Mouse (Mus musculus) gastrocnemius, postnatal 36 days (tissue): Measurements from ENCODE around the gene Rfpl4. TPM values are rescaled to one million over a fixed set of nuclear protein-coding genes. Genes with fewer than 3 reads are reported as not detected.
A peak's percentile ranks its signal among the peaks of the same experiment; 100 is the strongest.
"Not testable (repeated sequence)": the region's sequence is repeated elsewhere in the genome, so short reads cannot be mapped to it uniquely, and the experiment has no call there.

Experiments
- DNase-seq, 2 experiments: peaks; one replicate each; pipeline ENCODE4 v3.0.0; 2022
- intact Hi-C: fragments of 180-260 bp; cut with DNase I; formaldehyde crosslinking; loops from one replicate; pipeline ENCODE4 v1.15.1; 2025
- microRNA-seq, 2 experiments: library from miRNA; unstranded; fragments of <30 nt; microRNA quantifications; one replicate each; pipeline ENCODE4 v1.2.0; 2021
- total RNA-seq, 2 experiments: library from RNA; stranded (reverse); gene quantifications; 2 replicates each; pipeline ENCODE4 v1.2.3; 2021

The Rfpl4 gene
- total RNA-seq, 2 experiments from 2014 or later = not detected

GRCm38 (mm10) chr7:5081939-5082338, 34.8 kb downstream of the Rfpl4 start:
- intact Hi-C loops = loop anchor here (10.0 kb wide), 1 partner anchor 1387 kb away; the partner anchor contains the start of genes Mboat7 and Tsen34
- DNase-seq = no peak

- no peak for DNase-seq
- intact Hi-C loops = loop anchor here (10.0 kb wide), 1 partner anchor 1386 kb away; the partner anchor contains the start of genes Mboat7 and Tsen34
Measured at GRCm38 (mm10) chr7:5081241-5081640, 35.5 kb downstream of the Rfpl4 start.

- no peak for DNase-seq
- intact Hi-C loops = loop anchor here (10.0 kb wide), 1 partner anchor 1386 kb away; the partner anchor contains the start of genes Mboat7 and Tsen34
Measured at GRCm38 (mm10) chr7:5080815-5081214, 35.9 kb downstream of the Rfpl4 start.

GRCm38 (mm10) chr7:5080010-5080751, 36.6 kb downstream of the Rfpl4 start, which contains the start of gene Epn1:
Epn1 (plus strand) TSS chr7:5080235.
- DNase-seq = peak; percentile 92 to 97
- intact Hi-C loops = loop anchor here (10.0 kb wide), 1 partner anchor 1385 kb away; the partner anchor contains the start of genes Mboat7 and Tsen34

GRCm38 (mm10) chr7:5079365-5080009, 37.3 kb downstream of the Rfpl4 start:
- not testable (repeated sequence) for DNase-seq
- intact Hi-C loops = loop anchor here (10.0 kb wide), 1 partner anchor 1385 kb away; the partner anchor contains the start of genes Mboat7 and Tsen34

- intact Hi-C loops = no loop called here
- no peak for DNase-seq
Measured at GRCm38 (mm10) chr7:5076931-5077330, 39.8 kb downstream of the Rfpl4 start.

GRCm38 (mm10) chr7:5074984-5075383, 41.8 kb downstream of the Rfpl4 start:
- intact Hi-C loops = no loop called here
- DNase-seq = no peak

GRCm38 (mm10) chr7:5073586-5073985, 43.2 kb downstream of the Rfpl4 start:
- intact Hi-C loops = no loop called here

GRCm38 (mm10) chr7:5064886-5065285, 51.9 kb downstream of the Rfpl4 start:
- no peak for DNase-seq
- intact Hi-C loops = no loop called here

More at GRCm38 (mm10) chr7:5073586-5073985, 43.2 kb downstream of the Rfpl4 start:
- DNase-seq = no peak

GRCm38 (mm10) chr7:5062360-5063001, 54.3 kb downstream of the Rfpl4 start:
- peak in 1 of 2 experiments; percentile 52 for DNase-seq
- intact Hi-C loops = no loop called here

- DNase-seq = peak; percentile 91
- intact Hi-C loops = no loop called here
Measured at GRCm38 (mm10) chr7:5061774-5062359, 54.9 kb downstream of the Rfpl4 start, which contains the start of gene U2af2. U2af2 (plus strand) TSS chr7:5062143.

GRCm38 (mm10) chr7:5060944-5061773, 55.6 kb downstream of the Rfpl4 start:
- DNase-seq = peak; percentile 96 to 98
- intact Hi-C loops = no loop called here

- intact Hi-C loops = no loop called here
- DNase-seq = peak; percentile 57 to 73
Measured at GRCm38 (mm10) chr7:5060239-5060731, 56.5 kb downstream of the Rfpl4 start.

Small RNAs within 50 kb of the gene (microRNA-seq; reads per million reads assigned to microRNA genes)
- 0 reads per million in 2 experiments for gene Gm26217

Other genes with a start within 250 kb of the Rfpl4 start
- 1 to 10 TPM; 3.6 to 3.8 TPM for gene Isoc2b, start 246.7 kb downstream of the Rfpl4 start, total RNA-seq
- gene Isoc2a, start 239.8 kb downstream of the Rfpl4 start, total RNA-seq = 10 to 100 TPM; 21.0 to 28.3 TPM
- gene Gm36210, start 210.4 kb downstream of the Rfpl4 start, total RNA-seq = under 1 TPM; 0.20 TPM
- gene Zfp628, start 201.7 kb downstream of the Rfpl4 start, total RNA-seq = 1 to 10 TPM; 8.9 TPM
- 1 to 10 TPM; 2.5 to 3.2 TPM for gene Nat14, start 194.9 kb downstream of the Rfpl4 start, total RNA-seq
- 10 to 100 TPM in 1 of 2 experiments, 1 to 10 TPM in 1; 8.8 to 11.1 TPM for gene Ssc5d, start 191.2 kb downstream of the Rfpl4 start, total RNA-seq
- 10 to 100 TPM; 30.5 to 35.8 TPM for gene Sbk2, start 152.5 kb downstream of the Rfpl4 start, total RNA-seq
- 1 to 10 TPM; 1.6 to 1.7 TPM for gene Sbk3, start 145.8 kb downstream of the Rfpl4 start, total RNA-seq
- gene Zfp579, start 120.8 kb downstream of the Rfpl4 start, total RNA-seq = 1 to 10 TPM; 7.8 to 9.5 TPM
- 1 to 10 TPM; 6.9 TPM for gene Zfp524, start 102.5 kb downstream of the Rfpl4 start, total RNA-seq
- gene Fiz1, start 102.3 kb downstream of the Rfpl4 start, total RNA-seq = 10 to 100 TPM; 20.7 to 22.7 TPM
- gene Gm44973, start 101.5 kb downstream of the Rfpl4 start, total RNA-seq = not detected
- 10 to 100 TPM; 11.0 to 13.0 TPM for gene Zfp865, start 96.6 kb downstream of the Rfpl4 start, total RNA-seq
- gene Ccdc106, start 96.4 kb downstream of the Rfpl4 start, total RNA-seq = under 1 TPM in 1 of 2 experiments, not detected in 1; 0.20 TPM
- gene 4632433K11Rik, start 82.8 kb downstream of the Rfpl4 start, total RNA-seq = under 1 TPM in 1 of 2 experiments, not detected in 1; 0.42 TPM
- 1 to 10 TPM; 2.2 to 3.9 TPM for gene Zfp784, start 78.5 kb downstream of the Rfpl4 start, total RNA-seq
- 1 to 10 TPM; 2.9 to 3.3 TPM for gene Zfp580, start 65.4 kb downstream of the Rfpl4 start, total RNA-seq
- 10 to 100 TPM; 38.0 to 48.3 TPM for gene U2af2, start 54.8 kb downstream of the Rfpl4 start, total RNA-seq
- gene Epn1, start 36.7 kb downstream of the Rfpl4 start, total RNA-seq = 100 to 1,000 TPM; 149 to 152 TPM
- 1 to 10 TPM; 2.0 to 2.2 TPM for gene Rasl2-9, start 9.0 kb upstream of the Rfpl4 start, total RNA-seq
- not detected for gene Vmn1r55, start 32.7 kb upstream of the Rfpl4 start, total RNA-seq
- not detected for gene Vmn1r56, start 79.8 kb upstream of the Rfpl4 start, total RNA-seq
- gene Vmn1r57, start 101.5 kb upstream of the Rfpl4 start, total RNA-seq = not detected
- gene Gm5065, start 233.6 kb upstream of the Rfpl4 start, total RNA-seq = not detected
- gene Nlrp2, start 234.1 kb upstream of the Rfpl4 start, total RNA-seq = not detected